Mouse (Mus musculus) ES-E14 (cell line): ENCODE measurements around the gene Rragd.

Experiments
- CHD2 ChIP-seq: IDR thresholded peaks from 2 replicates; pipeline ENCODE4 v1.6.1; 2014; ENCODE audit warnings: mild to moderate bottlenecking, low read depth, low read length, inconsistent platforms
- MAFK ChIP-seq: IDR thresholded peaks from 2 replicates; pipeline ENCODE4 v1.6.1; 2014; ENCODE audit warnings: mild to moderate bottlenecking, low read depth, low read length, inconsistent platforms; ENCODE audit not compliant: insufficient read depth
- ZC3H11A ChIP-seq: IDR thresholded peaks from 2 replicates; pipeline ENCODE4 v1.6.1; 2012; ENCODE audit warnings: low read depth, mild to moderate bottlenecking, inconsistent platforms, low read length, borderline replicate concordance

DNA sequence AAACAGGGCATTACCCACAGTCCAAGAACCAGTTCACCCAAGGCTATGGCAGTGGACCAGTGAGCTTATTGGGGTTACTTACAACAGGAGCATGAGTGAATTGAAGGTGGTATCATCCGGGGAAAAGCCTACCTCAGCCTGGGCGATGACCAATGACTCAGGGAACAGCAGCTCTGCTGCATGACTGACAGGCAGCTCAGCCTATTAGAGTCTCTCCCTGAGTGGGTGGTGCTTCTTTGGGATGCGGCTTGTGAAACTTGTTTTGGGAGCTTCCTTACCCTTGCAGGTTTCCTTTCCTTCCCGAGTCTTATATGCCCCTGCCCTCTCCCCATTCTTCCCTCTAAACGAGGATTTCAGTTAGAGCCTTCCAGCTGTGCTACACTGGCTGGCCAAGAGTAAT, 69.8 kb downstream of the Rragd start:
- TF ChIP-seq ZC3H11A (no peak), CHD2 (peak; percentile 67; the same call in 1 of the 2 replicates), MAFK (no peak)
